Mouse (Mus musculus) right cerebral cortex, adult 18-20 months (tissue): ENCODE data around the gene Rbp7.

ENCODE experiments used
- DNase-seq: peaks from one replicate; pipeline ENCODE4 v3.0.0; 2022; ENCODE audit warnings: mixed read lengths

Gene Rbp7

GRCm38 (mm10) chr4:149404640-149405465, 49.9 kb downstream of the Rbp7 start:
- peak; percentile 55 for DNase-seq

GRCm38 (mm10) chr4:149403037-149403436, 51.7 kb downstream of the Rbp7 start:
- DNase-seq, result no peak

GRCm38 (mm10) chr4:149401591-149401982, 53.2 kb downstream of the Rbp7 start:
- DNase-seq, result peak; percentile 54

GRCm38 (mm10) chr4:149400878-149401590, 53.7 kb downstream of the Rbp7 start:
- DNase-seq, result no peak
